Mouse (Mus musculus) urinary bladder, postnatal 4 days (tissue): ENCODE measurements at regions not wholly inside any gene's neighbourhood (a gene's known extent, or its start where the extent isn't known, plus 50 kb on each side); places are given as distances from the start of the nearest gene placed in this dataset.
"Not testable (repeated sequence)": the region's sequence is repeated elsewhere in the genome, so short reads cannot be mapped to it uniquely, and the experiment has no call there.

ENCODE experiments used
- DNase-seq, 2 experiments: peaks; one replicate each; pipeline ENCODE4 v3.0.0; 2021 to 2022; ENCODE audit warnings: low spot score in 2 of 2

DNA sequence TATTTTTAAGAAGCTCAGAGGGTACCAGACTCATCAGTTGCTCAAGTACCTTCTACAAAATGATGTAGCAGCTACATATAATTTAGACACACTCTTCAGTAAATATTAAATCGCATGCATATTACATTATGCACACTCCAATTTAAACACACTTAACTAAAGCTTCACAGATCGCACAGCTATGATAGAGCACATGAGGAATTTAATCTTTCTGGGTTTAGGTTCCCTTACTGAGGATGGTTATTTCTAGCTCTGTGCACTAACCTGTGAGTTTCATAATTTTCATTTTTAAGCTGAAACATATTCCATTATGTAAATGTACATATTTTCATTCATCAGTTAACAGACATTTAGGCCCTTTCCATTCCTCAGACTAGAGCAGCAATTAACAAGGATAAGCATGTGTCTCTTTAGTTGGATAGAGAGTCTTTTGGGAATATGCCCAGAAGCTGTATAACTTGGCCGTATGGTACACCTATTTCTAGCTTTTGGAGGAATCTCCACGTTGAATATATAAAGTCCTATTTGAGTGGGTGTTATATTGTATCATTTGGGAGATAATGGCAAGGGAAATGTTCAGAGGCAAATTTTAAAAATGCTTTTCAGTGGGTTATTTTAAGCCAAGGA is 694.0 kb downstream of the Trib2 start:
- no peak for DNase-seq

DNA sequence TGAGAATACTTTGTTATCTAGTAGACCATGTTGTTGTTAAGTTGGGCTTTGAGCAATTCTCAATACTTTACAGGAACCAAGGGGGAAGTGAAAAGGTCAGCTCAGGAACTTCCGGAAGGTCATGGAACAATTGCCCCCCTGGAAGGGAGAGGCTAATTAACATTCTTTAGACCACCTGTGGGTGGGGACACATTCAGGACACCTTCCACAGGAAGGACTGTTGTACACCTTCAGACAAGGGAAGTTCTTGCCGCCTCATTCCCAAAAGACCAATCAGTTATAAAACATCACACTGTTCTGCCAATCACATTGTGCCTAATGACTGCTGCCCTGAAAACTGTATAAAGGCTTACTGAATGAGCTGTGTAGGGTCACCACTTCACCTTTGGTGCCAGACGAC is 701.2 kb downstream of the Trib2 start:
- DNase-seq: no peak

DNA sequence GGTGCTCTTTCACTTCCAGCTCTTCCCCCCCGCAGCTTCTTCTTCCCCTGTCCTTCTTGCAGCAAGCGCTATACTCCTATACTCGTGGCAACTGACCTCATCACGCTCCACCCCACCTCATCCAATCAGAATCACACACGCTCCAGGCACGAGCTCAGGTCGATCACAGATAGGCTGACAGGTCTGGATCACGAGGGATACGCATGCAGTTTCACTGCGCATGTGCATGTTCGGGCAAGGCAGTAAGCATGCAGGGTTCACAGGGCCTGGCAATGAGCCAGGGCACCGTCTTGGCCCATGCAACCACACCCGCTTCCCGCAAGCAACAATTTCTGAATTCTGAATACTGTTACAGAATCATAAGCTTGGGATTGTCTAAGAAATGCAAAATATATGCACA is 701.9 kb downstream of the Trib2 start:
- DNase-seq: no peak

DNA sequence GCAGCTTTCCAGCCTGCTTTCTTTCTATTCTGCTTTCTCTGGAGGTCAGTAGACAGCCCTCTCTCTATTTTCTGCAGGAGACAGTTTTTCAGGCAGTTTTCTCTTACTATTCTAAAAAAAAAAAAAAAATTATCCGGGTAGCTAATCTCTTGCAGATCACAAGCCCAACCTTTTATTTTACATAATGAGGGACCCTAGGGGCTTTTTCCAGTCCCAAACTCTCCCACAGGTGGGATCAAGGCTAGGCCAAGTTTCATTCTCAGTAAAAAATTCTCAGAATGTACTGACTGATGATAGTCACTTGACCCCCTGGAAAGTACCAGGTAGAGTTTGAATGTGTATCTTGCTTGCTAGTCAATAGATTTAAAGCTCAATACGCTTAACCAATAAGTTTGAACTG is 705.7 kb downstream of the Trib2 start:
- no peak for DNase-seq

DNA sequence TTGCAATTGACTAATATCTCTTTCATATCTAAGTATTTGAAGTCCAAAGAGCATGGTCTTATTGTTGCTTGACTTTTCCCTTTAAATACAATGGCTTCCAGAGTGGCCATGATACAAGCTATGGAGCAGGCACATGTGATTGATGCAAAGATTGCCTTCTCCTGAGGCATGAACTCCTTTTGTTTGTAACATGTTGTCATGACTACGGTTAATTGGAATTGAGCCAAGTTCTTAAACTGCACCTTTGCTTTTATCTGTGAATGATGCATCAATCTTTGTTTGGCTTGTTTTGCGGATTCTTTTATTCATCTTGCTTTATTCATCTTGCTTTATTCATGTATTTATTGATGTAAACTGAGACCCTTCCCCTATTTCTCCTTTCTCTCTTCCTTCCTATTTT is 711.8 kb downstream of the Trib2 start:
- DNase-seq: no peak

DNA sequence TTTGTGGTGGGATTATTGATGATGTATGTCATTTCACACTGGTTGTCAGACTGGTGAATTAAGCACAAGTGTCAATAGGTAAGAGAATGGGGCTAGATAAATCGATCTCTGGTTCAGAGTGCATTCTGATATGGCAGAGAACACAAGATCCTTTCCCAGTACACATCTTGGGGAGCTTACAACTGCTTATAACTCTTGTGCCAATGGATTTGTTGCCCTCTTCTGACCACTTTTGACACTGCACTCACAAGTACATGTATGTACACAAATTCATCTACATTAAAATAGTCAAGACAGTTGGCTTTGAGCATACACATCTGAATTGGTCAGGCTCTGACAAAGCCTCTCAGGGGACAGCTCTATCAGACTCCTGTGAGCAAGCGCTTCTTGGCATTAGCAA is 738.1 kb downstream of the Trib2 start:
- DNase-seq: no peak

DNA sequence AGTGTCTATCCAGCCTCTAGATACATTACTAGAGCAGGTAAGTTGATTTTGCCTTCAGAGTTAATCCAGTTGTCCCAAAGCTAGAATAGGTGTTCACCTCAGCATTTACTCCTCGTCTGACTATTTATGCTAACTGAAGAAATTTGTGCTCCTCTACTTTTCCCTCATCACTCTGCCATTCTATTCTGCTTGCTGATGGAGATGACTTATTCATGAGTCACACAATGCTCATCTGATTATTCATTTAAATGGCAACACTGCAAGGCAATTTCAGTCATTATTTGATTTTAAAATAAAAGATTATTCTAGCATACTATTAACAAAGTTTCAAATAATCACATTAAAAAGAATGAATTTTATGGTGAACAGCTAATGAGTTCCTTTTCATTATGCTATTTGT is 752.4 kb downstream of the Trib2 start:
- DNase-seq: no peak

DNA sequence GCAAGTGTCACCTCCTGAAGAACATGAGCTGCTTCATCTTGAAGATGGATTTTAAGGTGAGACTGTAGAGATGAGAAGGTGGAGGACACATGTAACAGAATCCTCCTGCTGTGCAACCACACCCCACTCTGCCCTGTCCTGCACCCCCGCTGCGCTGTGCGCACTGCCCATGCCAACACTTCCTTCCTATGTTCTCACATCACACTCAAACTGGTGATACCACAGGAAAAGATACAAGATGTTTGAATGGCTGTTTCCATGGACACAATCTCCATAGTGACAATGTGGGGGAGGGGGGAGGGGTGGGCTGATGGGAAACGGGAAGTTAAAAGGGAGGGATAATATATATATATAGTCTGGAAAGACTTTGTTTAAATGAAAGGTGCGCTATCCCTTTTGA is 765.3 kb downstream of the Trib2 start:
- DNase-seq: no peak

DNA sequence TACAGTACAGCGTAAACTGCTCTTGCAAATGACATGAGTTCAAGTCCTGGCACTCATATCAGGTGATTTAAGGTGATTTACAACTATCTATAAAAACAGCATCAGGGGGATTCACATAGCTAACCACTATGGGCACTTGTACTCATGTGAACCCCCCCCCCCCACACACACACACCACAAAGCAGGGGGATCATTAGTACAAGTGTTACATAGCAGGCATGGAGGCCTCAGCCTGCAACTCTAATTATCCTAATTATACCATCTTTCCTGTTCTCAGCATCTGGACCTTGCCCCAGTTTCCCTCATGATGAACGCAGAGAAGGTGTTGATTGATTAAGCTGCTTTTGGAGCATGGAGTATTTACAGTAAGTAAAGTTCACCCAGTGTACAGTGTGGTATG is 773.5 kb downstream of the Trib2 start:
- no peak for DNase-seq

DNA sequence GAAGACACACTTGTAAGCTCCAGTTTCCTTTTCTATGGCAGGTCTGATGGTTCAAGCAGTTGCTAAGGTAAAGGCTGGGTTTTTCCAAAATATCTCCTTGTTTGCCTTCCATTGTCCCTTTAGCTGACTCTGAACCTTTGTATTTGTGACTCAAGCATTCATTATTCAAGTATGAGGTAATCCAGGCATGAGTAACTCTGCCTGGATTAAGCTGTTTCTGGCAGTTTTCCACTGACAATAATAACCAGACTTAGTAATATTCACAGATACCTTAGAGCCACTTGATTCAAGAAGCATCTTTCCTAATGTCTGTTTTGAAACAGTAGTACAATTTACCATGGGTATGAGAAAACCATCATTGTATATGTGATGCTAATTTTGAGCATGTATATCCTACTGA is 805.6 kb downstream of the Trib2 start:
- no peak for DNase-seq

DNA sequence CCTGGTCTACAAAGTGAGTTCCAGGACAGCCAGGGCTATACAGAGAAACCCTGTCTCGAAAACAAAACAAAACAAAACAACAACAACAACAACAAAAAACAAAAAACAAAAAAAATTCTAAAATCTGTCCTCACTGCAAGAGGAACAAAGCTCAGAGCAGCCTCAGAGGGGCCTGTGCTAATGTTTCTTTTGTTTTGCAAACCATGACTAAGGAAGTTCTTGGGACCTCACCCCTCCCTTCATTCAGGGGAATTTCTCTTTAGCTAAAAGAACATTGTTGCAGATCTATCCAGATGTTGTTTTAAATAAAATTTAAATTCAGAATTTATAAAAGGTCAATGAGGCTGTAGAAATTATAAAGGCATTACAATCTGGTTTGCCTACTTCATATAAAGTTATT is 814.3 kb downstream of the Trib2 start:
- DNase-seq: not testable (repeated sequence)
